In the genomic region with DNA sequence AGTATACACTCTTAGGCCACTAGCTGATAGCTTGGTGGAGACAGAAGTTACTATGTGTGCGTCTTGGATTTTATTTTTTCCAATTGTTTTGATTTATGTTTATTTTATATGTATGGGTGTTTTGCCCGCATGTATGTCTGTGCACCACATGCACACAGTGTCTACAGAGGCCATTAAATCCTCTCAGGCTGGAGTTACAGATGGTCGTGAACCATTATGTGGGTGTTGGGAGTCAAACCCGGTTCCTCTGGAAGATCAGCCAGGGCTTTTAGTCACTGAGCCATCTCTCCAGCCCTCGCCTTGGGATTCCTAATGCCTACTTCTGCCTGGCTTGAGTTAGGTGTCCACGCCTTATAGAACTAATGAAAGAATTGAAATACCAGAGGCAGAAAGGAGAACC, we compare ENCODE assay signal across 32 mouse cellular contexts. TPM values are rescaled to one million over a fixed set of nuclear protein-coding genes. Genes with fewer than 3 reads are reported as not detected.
"Had no signal": no experiment of that assay in that cellular context is flagged by ENCODE, and none has a peak within 500 bp of the region (broad histone marks: within the 10 kb centered on the region; RNA-seq: fewer than 3 reads in every experiment).

No protein-coding gene starts in this region.

- ATAC-seq: hindbrain, embryonic 16.5 days; inflammation-experienced regulatory T-cells, adult 6 months; intestine, embryonic 15.5 days; intestine, postnatal 0 days; liver, postnatal 0 days had no signal

- H3K4me3 ChIP-seq: gastrocnemius, adult 2 months; heart, adult 2 months; heart, embryonic 10.5 days; heart, embryonic 12.5 days; hindbrain, embryonic 10.5 days; hindbrain, embryonic 12.5 days; intestine, embryonic 15.5 days; layer of hippocampus, adult 2 months; liver, embryonic 13.5 days; liver, embryonic 15.5 days had no signal

- DNase-seq: gastrocnemius, adult 2 months; gastrocnemius, postnatal 10 days; gastrocnemius, postnatal 25 days; heart, adult 2 months; heart, postnatal 10 days; heart, postnatal 4 days; kidney, adult 18-20 months; kidney, adult 8-10 months; kidney, postnatal 10 days; kidney, postnatal 25 days; kidney, postnatal 4 days; liver; liver, embryonic 13.5 days; liver, postnatal 0 days had no signal

- H3K27ac ChIP-seq: gastrocnemius, adult 2 months; heart, adult 2 months; heart, embryonic 10.5 days; hindbrain, embryonic 10.5 days; hindbrain, embryonic 12.5 days; hindbrain, embryonic 14.5 days; intestine, embryonic 15.5 days; layer of hippocampus, adult 2 months; liver, embryonic 13.5 days; liver, embryonic 15.5 days had no signal

RNA-seq across cellular contexts. Expression of a gene that starts 4.6 kb away (rescaled TPM):
- total RNA-seq: gastrocnemius, adult 2 months; gastrocnemius, postnatal 10 days; gastrocnemius, postnatal 25 days; granulocyte monocyte progenitor cell, adult 5-6 weeks; heart, adult 2 months; heart, postnatal 10 days; heart, postnatal 25 days; heart, postnatal 4 days; layer of hippocampus, adult 2 months; layer of hippocampus, postnatal 10 days; layer of hippocampus, postnatal 25 days; left cerebral cortex, adult 8-10 months; left cerebral cortex, postnatal 14 days; left cerebral cortex, postnatal 36 days had no signal
